Mouse (Mus musculus) lung, postnatal 10 days (tissue): ENCODE measurements around the gene Pard3.

Experiments used
- DNase-seq: peaks from one replicate; pipeline ENCODE4 v3.0.0; 2021

The Pard3 gene

DNA sequence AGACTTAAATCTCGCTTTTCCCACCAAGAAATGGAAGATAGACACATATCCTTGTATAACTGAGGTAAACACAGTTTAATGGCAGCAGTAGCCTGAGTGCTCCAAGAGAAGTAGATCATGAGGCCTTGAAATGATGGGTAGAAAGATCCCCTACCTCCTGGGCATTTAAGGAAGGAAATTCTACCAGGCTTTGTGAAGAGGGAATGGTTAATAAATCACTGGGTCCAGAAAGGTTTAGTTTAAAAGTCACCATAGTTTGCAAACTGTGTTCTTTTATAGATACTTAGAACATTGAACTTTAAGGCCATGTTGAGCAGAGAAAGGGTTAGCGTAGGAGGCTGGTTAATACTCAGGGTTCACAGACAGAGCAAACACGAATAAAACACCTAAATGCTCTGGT, 187.8 kb downstream of the Pard3 start:
- no peak for DNase-seq

DNA sequence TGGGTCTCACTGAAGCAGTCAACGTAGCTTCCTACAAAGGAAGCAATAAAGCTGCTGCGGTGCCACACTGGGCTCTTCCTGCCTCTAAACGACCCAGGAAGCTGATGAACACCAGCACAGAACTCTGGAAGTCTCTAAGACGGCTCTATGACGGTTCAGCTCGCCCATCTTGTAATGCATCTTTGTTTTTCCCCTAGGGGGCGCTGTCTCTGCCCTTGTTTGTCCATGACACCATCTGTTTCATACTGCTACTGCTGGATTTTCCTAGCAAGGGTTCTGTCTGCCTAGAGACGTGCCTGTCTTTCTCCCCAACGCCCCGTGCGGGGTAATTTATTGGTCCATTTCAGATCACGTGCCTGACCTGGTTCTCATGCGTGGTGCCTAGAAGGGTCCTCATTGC, 188.3 kb downstream of the Pard3 start:
- DNase-seq, result no peak

DNA sequence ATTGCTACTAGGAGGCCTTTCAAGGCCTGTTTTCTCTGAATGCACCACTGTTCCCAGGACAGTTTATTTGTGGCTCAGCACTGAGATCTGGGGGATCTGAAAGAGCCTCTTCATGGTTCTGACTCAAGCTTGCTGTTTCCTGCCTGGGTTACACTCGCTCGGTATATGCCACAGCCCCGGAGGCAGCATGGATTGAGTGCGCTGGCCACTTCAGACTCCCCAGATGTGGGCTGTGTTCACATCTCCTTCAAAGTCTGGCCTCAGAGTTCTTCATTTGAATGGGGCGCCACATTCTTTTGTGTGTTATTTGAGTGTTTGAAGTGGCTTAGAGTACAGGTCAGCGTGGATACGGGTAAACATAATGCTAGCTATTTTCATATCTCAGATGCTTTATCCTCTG, 190.9 kb downstream of the Pard3 start:
- DNase-seq, result peak; percentile 26

DNA sequence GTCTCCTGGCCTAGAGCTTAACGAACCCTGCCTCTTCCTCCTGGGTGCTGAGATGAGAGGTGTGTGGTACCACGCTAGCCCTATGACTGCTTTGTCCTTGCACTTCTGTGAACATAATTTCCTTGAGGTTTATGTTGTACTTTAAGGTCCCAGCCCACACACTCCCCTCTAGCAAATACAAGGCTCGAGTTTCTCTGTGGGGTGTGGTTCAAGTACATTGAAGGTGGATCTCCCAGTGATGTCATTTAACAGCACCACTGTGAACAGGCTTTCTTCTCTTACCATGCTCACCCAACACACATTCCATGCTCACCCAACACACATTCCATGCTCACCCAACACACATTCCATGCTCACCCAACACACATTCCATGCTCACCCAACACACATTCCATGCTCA, 193.4 kb downstream of the Pard3 start:
- no peak for DNase-seq

DNA sequence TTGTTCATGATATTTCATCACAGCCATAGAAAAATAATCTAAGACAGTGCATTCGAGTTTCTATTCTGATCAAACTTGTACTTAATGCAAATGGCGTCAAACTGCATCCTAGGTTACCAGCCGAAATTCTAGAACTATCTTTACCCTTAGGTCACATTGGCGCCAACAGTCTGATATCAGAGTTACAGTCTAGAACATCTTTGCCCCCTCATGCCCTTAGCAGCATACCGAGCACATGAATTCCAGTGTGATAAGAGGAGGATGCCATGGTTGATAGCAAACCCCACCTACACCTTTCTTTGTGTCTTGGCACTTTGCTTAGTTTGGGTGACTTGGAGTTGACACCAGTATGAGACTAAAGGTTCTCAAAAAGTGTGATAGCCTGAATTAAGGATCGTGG, 197.4 kb downstream of the Pard3 start:
- no peak for DNase-seq

DNA sequence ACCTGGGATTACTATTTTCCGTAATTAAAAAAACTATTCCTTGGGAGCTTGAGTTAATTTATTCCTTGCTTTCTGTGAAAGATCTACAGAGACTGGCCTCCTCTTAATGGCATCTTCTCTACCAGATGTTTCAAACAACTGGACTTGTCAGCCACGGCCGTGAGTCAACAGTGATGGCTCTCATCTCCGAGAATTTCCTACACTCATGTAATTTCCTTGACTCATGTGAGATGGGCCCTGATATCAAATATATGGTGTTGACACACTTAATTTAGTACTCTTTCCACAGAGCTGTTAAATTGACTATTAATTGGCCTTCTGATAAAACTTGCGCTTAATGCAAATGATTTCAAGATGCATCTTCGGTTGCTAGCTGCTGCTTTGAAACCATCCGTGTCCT, 198.3 kb downstream of the Pard3 start:
- DNase-seq, result no peak

DNA sequence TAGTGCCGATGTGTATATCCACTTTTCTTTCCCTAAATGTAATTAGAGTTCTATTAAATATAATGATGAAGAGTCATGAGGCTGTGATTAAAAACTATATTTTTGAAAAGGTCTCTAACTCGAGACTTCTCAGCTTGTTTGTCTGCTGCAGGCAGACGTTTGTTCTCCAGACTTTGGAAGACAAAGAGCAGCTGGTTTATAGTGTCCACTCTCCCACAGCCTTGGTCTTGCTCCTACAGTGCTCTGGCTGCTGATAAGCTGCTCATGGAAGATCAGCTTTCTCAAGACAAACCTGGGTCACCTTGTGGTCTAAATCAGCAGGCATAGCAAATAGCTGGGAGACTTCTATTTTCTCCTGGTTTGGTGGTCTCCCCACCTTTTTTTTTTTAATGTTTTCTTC, 198.7 kb downstream of the Pard3 start:
- no peak for DNase-seq

DNA sequence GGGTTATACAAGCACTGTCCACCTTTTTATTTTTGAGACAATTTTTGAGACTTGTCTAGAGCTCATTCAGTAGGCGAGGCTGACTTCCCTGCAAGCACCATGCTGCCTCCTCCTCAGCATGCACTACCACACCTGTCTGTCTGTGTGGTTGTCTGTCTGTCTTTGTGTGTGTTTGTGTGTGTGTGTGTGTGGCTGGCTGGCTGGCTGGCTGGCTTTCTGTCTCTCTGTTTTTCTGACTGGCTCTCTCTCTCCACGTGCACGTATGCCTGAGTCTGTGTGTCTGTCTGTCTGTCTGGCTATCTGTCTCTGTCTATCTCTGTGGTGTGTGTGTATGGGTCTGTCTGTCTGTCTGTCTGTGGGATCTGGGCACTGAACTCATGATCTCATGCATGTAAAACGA, 199.2 kb downstream of the Pard3 start:
- no peak for DNase-seq

DNA sequence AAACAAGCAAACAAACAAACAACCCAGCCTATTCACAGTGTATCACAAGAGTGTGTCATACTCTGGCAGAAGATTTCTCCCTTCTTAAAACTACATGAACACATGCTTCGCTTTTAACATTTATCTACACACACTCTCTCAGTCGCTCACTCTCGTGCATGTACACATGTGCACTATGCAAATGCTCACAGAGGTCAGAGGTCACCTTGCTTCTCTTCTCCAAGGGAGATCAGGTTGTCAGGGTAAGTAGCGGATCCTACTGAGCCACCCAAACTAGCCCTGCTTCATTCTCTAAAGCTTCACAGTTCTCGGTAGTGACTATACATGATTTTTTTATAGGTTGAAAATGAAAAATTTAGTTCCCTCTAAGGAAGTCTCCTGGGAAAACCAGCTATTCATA, 199.8 kb downstream of the Pard3 start:
- DNase-seq, result no peak

DNA sequence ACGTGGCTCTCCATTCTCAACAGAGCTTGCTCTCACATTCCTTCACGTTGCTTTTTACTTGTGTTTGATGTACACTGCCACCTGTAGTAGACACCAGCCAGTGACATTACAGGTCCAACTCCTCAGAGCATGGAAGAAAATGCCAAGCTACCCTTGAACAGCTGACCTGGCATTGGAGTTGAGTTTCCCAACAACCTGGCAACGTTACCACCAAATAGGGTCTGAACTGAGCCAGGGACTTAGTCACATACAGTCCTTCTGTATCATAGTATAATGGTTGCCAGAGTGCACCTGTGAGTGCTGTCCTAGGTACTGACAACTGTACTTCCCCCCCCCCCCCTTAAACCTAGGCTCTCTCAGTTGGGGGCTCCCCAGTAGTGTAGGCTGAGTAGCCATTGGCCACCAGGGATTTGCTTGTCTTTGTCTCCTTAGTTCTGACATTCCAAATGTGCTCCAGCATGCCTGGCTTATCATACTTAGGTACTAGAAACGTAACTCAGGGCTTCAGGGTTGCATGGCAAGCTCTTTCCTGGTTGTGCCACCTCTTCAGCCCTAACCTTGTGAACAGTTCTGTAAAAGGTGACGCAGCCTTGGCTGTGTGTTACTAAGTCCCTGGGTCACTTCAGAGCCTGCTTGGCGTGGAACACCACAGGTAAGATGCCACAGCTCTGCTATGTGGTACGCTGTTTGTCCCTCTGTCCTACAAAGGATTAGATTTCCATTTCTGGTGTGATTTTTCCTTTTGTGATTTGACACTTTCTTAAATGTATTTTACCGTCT, 201.2 kb downstream of the Pard3 start:
- DNase-seq, result no peak

DNA sequence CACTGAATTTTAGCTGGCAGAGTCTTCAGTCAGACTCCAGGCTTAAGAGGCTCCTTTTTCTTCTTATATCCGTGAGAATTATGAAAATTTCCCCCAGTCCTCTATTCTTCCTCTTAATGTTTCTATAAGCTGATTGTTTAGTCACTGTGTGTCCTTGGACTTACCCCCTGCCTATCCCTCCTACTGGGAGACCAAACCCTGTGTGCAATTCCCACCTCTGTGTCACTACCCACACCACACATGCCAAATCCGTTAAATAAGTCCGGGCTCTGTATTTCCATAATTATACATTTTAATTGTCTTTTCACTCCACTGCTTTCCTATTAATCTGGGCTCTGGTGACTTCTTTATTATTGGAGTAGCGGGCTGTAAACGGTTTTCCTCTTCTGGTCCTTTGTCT, 203.1 kb downstream of the Pard3 start:
- DNase-seq, result no peak

DNA sequence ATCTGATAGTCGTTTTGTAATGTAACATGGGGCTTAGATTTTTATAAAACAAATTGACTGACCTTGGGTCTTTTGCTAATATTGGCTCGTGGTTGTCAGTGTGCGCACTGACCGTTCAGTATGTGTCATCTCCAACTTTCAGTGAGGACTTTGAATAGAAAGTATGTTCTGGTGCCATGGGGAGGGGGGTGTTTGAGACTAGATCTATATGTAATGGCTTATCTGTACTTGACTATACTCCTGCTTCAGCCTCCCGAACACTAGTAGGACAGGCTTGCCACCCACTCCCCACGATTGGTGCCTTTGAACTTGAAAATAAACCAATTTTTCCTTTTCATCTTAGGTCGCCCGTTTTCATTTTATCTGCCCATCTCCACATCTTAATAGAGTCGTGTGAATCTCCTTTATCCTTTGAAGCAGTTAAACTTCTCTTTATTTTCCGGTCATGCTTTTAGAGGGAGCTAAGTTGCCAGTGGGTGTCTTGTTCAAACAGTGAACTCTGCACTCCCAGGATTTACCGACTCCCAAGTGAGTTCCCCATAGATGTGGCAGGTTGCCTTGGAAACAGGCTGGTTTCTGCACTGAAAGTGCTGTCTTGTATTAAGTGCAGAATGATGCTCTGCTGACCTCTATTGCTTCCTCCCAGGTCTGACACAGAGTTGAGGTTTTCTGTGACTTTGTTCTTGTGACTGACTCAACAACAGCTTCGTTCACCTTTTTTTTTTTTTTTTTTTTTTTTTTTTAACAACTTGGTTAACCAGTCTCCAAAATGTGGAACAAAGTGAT, 204.7 kb downstream of the Pard3 start:
- DNase-seq, result no peak

DNA sequence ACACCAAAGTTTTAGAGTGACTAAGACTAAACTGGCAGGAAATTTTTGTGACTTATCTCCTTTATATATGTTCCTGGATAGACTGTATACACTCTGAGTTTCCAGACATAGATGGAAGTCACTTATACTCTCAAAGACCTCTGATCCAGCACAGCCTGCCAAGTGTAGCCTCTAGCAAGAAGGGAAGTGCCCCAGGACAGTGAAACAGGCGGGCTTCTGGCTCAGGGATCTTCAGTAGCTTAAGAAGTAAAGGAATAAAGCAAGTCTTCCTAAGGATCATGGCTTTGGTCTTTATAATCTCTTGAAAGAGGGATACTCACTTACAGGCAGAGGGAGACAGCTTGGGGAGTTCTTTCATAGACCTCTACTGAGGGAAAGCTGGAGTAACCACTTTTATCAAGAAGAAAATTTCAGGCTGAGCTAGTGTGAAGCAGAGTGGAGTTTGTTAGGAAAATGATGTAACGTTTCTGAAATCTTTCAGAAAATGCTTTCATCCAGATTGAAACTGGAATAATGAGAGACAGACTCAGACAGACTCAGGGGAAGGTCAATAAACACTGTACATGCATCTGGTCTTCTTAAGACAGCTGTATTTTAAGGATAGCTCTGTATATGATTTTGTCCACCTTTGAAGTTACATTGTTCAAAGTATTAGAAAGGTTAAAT, 205.5 kb downstream of the Pard3 start:
- no peak for DNase-seq

DNA sequence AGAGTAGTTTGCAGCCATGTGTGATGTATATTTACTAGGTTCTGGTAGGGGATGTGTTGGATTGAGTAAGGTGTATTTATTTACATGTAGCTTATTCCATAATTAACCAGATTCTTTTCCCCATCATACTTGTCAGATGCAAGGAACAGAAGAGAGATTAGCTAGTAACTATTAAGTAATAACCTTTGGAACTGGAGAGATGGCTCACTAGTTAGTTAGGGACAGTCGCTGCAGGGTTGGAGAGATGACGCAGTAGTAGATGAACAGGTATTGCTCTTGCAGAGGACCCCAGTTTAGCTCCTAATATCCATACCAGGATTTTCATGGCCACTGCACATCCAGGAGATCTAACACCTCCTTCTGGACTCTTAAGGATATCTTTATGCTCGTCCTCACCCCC, 207.5 kb downstream of the Pard3 start:
- DNase-seq, result no peak

DNA sequence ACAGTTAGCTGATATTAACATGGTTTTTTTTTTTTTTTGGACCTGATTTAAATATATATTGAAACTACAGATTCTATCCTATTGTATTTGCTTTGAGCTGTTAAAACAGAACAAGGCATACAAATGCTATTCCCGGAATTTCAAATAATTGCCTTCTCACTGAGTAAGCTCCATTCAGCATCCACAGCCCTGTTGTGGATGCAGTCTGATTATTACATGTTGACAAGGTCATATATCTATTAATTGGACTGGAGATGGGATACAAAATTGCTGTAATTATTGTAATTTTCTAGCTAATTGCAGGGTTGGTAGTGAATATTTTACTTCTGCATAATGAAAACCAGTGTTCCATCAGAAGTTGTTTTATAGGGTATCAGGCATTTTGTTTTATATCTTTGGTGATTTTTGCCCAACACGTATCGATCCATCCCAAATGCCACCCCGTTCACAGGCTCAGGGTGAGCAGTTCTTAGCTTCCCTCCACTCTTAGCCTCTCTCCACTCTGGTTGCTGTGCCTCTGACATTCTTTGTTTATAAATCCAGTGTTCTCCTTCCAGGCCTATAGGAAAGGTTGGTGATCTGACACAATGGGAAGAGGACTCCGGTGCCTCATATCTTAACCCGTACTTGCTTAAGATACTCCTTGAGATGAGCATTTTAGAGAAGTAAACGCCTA, 216.7 kb downstream of the Pard3 start:
- DNase-seq, result no peak

DNA sequence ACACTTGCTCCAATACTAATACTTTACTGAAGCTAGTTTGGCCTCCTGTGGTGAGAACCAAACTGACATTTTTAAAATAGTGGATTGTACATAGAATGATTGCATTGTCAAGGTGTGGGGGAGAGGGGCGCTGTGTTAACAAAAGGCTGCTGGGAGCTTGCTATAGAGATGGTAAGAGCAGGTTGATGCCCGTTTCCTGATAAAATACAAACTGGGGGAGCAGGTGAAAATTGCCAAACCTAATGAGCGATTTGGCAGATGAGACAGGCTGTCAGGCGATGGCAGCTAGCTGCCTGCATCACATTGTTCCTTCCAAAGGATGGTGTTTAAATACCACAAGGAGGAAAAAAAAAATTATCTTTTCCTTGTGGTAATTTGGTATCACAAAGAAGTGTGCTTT, 217.3 kb downstream of the Pard3 start:
- DNase-seq, result no peak

DNA sequence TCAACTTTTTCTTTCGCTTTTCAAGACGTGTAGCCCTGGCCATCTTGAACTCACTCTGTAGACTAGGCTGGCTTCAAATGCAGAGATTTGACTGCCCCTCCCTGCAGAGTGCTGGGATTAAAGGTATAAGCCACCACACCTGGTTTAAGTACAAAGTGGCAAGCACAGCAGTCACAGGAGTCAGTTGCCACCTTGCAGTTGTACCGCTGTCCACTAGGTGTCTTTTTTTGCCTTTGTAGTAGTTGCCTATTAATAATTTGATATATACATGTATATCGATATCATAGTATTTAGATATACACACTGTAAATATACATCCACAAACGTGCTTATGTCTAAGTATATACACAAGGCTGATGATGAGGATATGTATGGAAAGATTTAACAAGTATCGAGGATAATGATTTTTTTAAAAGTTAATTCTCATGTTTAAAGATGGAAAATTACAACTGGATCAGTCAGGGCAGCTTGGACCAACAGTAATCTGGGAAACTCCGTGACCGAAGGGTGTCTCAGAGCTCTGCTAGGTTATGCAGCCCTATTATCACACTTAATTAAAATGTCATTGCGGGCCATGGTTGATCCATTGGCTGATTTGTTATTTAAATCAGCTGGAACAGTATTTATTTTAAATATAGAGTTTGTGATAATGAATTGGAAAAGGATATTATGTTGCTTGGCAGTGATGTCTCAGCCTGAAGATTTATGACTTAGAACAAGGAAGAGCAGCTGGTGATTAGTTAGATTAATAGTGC, 220.9 kb downstream of the Pard3 start:
- peak; percentile 10 for DNase-seq

DNA sequence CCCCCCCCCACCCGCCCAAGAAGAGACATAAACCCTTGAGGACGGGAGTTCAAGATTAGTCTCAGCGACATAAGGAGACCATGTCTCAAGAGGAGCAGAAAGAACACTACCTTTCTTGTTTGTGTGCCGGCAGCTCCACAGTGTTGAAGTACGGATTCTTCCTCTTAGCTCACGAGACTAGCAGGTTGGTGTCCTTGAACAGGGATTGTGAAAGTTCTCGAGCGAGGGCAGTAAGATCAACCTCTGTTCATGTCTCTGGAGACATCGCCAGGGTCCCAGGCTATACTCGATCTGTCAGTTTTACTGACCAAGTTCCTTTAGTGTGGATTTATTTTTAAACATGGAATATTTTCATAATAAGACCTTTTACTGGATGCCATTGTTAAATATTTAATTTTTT, 224.1 kb downstream of the Pard3 start:
- no peak for DNase-seq

DNA sequence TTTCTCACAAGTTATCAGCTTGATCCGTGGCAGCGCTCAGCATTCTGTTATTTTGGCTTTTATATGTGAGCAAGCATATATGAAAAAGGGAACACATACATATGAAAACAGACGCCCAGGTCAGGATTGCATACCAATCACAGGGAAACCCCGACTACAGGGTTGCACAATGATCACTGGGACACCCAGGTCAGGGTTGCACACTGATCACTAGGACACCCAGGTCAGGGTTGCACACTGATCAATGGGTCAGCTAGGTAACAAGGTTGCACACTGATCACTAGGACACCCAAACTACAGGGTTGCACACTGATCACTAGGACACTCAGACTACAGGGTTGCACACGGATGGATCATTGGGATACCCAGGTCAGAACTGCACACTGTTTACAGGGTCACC, 228.6 kb downstream of the Pard3 start:
- DNase-seq, result no peak

DNA sequence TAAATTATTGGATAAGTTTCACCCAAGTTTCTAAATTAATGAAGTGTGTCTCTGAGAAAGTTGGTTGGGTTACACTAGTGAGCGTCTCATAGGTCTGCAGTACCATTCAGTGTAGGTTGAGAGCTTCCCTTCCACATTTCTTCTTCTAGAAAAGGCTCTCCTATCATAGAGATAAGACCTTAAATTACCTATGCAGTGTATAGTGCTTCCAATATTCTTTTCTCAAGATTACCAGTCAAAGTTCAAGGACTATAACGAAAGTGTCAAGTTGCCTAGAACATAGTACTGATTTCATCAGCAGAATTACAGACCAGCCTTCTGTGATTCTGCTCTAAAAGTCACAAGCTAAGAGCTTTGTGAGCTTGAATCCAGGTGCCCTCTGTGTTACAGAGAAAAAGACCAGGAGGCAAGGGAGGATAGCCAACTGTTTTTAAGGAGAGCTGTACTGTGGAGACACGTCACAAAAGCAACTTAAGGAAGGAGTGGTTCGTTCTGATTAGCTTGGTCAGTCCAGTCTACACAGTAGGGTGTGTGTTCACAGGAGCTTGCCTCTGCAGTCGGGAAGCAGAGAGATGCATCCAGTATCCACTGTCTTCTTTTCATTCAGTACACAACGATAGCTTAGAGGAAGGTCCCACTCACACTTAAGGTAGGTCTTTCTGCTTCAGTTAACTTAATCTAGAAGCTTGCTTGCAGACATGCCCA, 229.5 kb downstream of the Pard3 start:
- DNase-seq, result no peak

DNA sequence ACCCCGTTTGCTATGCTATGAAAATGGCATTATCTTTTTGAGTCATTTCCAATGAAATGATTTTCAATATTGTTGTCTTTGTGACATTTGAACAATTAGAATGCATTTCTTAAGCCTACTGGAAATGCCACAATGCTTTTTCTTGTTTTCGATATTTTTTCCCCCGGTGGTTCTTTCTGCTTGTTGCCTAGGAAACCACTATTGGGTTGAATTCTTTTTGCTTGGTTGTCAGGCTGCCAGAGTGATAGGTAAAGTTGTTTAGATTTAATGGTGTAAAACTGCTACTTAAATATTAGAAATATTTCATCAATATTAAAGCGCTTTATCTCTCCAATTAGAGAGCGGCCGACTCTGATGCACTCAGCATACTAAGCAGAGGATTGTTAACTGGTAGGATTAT, 230.4 kb downstream of the Pard3 start:
- DNase-seq, result no peak

DNA sequence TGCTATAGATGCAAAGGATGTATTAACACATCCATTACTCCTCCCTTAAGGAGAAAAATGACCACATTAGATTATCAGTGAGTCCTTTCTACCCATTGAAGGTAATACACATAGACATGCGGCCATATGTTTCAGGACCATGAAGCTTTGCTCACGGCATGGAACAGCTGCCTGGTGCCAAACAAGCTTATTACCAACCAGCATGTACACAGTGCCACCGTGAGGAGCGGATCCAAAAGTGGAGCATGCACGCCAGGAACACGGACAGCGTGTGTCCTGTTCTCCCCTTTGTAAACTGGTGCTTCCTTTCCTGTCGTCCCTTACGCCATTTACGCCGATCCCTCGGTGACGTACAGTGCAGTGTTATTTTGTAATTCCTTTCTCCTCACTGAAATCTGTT, 232.2 kb downstream of the Pard3 start:
- DNase-seq, result no peak
